Mouse (Mus musculus): Measurements from ENCODE around the gene Smim14. TPM values are rescaled to one million over a fixed set of nuclear protein-coding genes. Genes with fewer than 3 reads are reported as not detected.
"Not testable (repeated sequence)": the region's sequence is repeated elsewhere in the genome, so short reads cannot be mapped to it uniquely, and the experiment has no call there.

The Smim14 gene
- polyA plus RNA-seq, 1 experiment from 2014 or later = 141 TPM

GRCm38 (mm10) chr5:65482996-65483395 lies 54.0 kb downstream of the Smim14 start:
- no peak overlapping the region for H3K9ac ChIP-seq (ENCODE audit: low read length)
- H3K4me1 ChIP-seq (ENCODE audit: control insufficient read depth, insufficient read depth, low read length) = peaks cover 35% of the 10 kb centered on the region
- no peak overlapping the region for H3K4me2 ChIP-seq (ENCODE audit: low read depth, low read length)
- H3K4me3 ChIP-seq (ENCODE audit: low read length) = no peak overlapping the region
- no peaks in the 10 kb centered on the region for H3K9me3 ChIP-seq (replicated peaks; ENCODE audit: control insufficient read depth, low read length)
- H3K27ac ChIP-seq (ENCODE audit: low read length) = no peak overlapping the region
- H3K36me3 ChIP-seq (ENCODE audit: control insufficient read depth, insufficient read depth) = no peaks in the 10 kb centered on the region
- no peak for ATAC-seq (replicated peaks; ENCODE audit: extremely low read depth, insufficient read depth, low FRiP score)
- no peaks in the 10 kb centered on the region for H3K27me3 ChIP-seq (ENCODE audit: control insufficient read depth, insufficient read depth, low read length)
- 85% methylated on average over 4 of the region's 4 CpGs for WGBS

- H3K4me3 ChIP-seq (ENCODE audit: low read length) = no peak overlapping the region
- no peaks in the 10 kb centered on the region for H3K36me3 ChIP-seq (ENCODE audit: control insufficient read depth, insufficient read depth)
- H3K27ac ChIP-seq (ENCODE audit: low read length) = peak overlapping the region; percentile 90
- H3K9me3 ChIP-seq (replicated peaks; ENCODE audit: control insufficient read depth, low read length) = no peaks in the 10 kb centered on the region
- H3K4me2 ChIP-seq (ENCODE audit: low read depth, low read length) = peak overlapping the region; percentile 5; the same call in 1 of the 2 replicates
- peak; percentile 52 for ATAC-seq (replicated peaks; ENCODE audit: extremely low read depth, insufficient read depth, low FRiP score)
- WGBS = 18% methylated on average over 4 of the region's 4 CpGs
- H3K9ac ChIP-seq (ENCODE audit: low read length) = no peak overlapping the region
- H3K4me1 ChIP-seq (ENCODE audit: control insufficient read depth, insufficient read depth, low read length) = peaks cover 25% of the 10 kb centered on the region
- H3K27me3 ChIP-seq (ENCODE audit: control insufficient read depth, insufficient read depth, low read length) = no peaks in the 10 kb centered on the region
Observed at GRCm38 (mm10) chr5:65480511-65480910, 56.5 kb downstream of the Smim14 start.

DNA sequence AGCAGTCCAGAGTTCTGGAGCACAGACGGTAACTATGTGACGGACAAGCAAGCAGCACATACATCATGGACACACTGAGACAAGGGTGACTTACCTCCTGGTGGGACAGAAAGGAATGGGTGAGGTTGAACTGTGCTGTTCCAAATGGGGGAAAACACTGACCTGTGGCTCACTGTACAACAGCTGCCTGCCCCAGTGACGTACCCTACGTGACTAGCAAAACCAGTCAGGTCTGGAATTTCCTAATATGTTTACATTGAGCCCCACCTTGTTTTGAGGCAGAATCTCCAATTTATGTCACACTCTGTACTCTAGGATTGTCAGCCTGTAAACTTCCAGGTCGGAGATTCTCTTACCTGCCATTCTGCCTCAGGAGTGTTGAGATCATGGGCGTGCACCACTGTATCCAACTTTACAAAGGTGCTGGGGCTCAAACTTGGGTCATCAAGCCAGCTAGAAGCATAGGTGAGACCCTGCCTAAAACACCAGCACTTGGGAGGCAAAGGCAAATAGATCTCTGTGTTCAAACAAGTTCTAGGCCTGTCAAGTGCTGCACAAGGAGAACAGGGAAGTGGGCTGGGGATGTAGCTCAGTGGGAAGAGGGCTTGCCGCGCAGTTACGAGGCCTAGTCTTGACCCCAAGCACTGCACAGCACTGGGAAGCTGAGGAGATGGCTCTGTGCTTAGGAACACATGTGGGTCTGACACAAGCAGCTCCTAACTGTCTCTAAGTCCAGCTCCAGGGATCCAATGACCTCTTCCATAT lies 57.1 kb downstream of the Smim14 start:
- Histone ChIP-seq H3K27ac (ENCODE audit: low read length) (peak overlapping the region; percentile 90), H3K4me2 (ENCODE audit: low read depth, low read length) (no peak overlapping the region), H3K9ac (ENCODE audit: low read length) (no peak overlapping the region), H3K27me3 (ENCODE audit: control insufficient read depth, insufficient read depth, low read length) (no peaks in the 10 kb centered on the region), H3K36me3 (ENCODE audit: control insufficient read depth, insufficient read depth) (no peaks in the 10 kb centered on the region), H3K4me1 (ENCODE audit: control insufficient read depth, insufficient read depth, low read length) (peaks cover 25% of the 10 kb centered on the region), H3K4me3 (ENCODE audit: low read length) (no peak overlapping the region), H3K9me3 (replicated peaks; ENCODE audit: control insufficient read depth, low read length) (no peaks in the 10 kb centered on the region)
- WGBS = 89% methylated on average over 9 of the region's 9 CpGs
- ATAC-seq (replicated peaks; ENCODE audit: extremely low read depth, insufficient read depth, low FRiP score) = no peak

- Histone ChIP-seq H3K27ac (ENCODE audit: low read length) (no peak overlapping the region; the same call in 1 of the 2 replicates), H3K4me2 (ENCODE audit: low read depth, low read length) (no peak overlapping the region), H3K36me3 (ENCODE audit: control insufficient read depth, insufficient read depth) (no peaks in the 10 kb centered on the region), H3K4me1 (ENCODE audit: control insufficient read depth, insufficient read depth, low read length) (peaks cover 19% of the 10 kb centered on the region), H3K9me3 (replicated peaks; ENCODE audit: control insufficient read depth, low read length) (no peaks in the 10 kb centered on the region), H3K9ac (ENCODE audit: low read length) (no peak overlapping the region), H3K27me3 (ENCODE audit: control insufficient read depth, insufficient read depth, low read length) (no peaks in the 10 kb centered on the region), H3K4me3 (ENCODE audit: low read length) (no peak overlapping the region)
- 66% methylated on average over 4 of the region's 4 CpGs for WGBS
- ATAC-seq (replicated peaks; ENCODE audit: extremely low read depth, insufficient read depth, low FRiP score) = 0 out of 2 replicates have a peak, but pooled peaks have one; percentile 25
Observed at GRCm38 (mm10) chr5:65478224-65478623, 58.8 kb downstream of the Smim14 start.

DNA sequence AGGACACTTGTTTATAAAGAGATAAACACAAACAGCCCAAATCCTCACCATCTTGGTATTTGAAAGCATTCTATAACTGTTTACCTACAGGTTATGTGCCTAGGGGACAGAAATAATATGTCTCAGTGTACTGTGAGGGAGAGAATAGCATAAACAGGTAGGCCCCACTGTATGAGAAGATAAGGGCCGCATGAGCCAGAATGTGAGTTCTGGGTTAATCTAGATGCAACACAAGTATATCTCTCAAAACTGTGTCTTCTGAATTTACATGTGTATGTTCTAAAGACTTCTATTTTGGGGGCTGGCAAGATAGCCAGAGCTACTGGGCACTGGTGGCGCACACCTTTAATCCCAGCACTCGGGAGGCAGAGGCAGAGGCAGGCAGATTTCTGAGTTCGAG lies 60.2 kb downstream of the Smim14 start:
- not testable (repeated sequence) for H3K4me3 ChIP-seq (ENCODE audit: low read length); ATAC-seq (replicated peaks; ENCODE audit: extremely low read depth, insufficient read depth, low FRiP score); H3K9me3 ChIP-seq (replicated peaks; ENCODE audit: control insufficient read depth, low read length); H3K9ac ChIP-seq (ENCODE audit: low read length); H3K27ac ChIP-seq (ENCODE audit: low read length); H3K27me3 ChIP-seq (ENCODE audit: control insufficient read depth, insufficient read depth, low read length); H3K36me3 ChIP-seq (ENCODE audit: control insufficient read depth, insufficient read depth); H3K4me2 ChIP-seq (ENCODE audit: low read depth, low read length)
- 90% methylated on average over 4 of the region's 4 CpGs for WGBS
- peaks cover 19% of the 10 kb centered on the region for H3K4me1 ChIP-seq (ENCODE audit: control insufficient read depth, insufficient read depth, low read length)

DNA sequence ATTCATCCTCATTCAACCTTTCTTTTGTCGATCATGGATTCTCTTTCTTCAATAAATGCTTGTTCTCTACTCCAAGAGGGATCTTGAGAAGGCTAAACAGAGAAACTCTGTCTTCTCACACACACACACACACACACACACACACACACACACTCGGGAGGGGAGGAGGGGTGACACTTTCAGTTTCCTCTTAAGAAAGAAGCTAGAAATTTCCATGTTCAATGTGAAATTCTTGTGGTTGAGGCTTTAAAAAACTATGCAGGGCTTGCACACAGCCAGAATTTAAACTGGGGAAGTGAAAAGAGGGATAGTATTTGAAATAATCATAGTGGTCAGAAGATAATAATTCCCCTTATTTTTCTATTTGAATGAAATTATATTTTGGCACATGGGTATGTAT lies 61.2 kb downstream of the Smim14 start:
- H3K9me3 ChIP-seq (replicated peaks; ENCODE audit: control insufficient read depth, low read length) = no peaks in the 10 kb centered on the region
- H3K36me3 ChIP-seq (ENCODE audit: control insufficient read depth, insufficient read depth) = no peaks in the 10 kb centered on the region
- no peak overlapping the region for H3K9ac ChIP-seq (ENCODE audit: low read length)
- no peak overlapping the region for H3K27ac ChIP-seq (ENCODE audit: low read length)
- ATAC-seq (replicated peaks; ENCODE audit: extremely low read depth, insufficient read depth, low FRiP score) = no peak
- H3K4me1 ChIP-seq (ENCODE audit: control insufficient read depth, insufficient read depth, low read length) = peaks cover 11% of the 10 kb centered on the region
- H3K4me3 ChIP-seq (ENCODE audit: low read length) = no peak overlapping the region
- no peaks in the 10 kb centered on the region for H3K27me3 ChIP-seq (ENCODE audit: control insufficient read depth, insufficient read depth, low read length)
- WGBS = 74% methylated on average over 2 of the region's 2 CpGs
- H3K4me2 ChIP-seq (ENCODE audit: low read depth, low read length) = no peak overlapping the region

GRCm38 (mm10) chr5:65469766-65470165 lies 67.2 kb downstream of the Smim14 start:
- no peak overlapping the region for H3K27ac ChIP-seq (ENCODE audit: low read length)
- H3K4me2 ChIP-seq (ENCODE audit: low read depth, low read length) = no peak overlapping the region
- H3K4me3 ChIP-seq (ENCODE audit: low read length) = no peak overlapping the region
- H3K36me3 ChIP-seq (ENCODE audit: control insufficient read depth, insufficient read depth) = peaks cover 23% of the 10 kb centered on the region
- H3K4me1 ChIP-seq (ENCODE audit: control insufficient read depth, insufficient read depth, low read length) = no peaks in the 10 kb centered on the region
- H3K9me3 ChIP-seq (replicated peaks; ENCODE audit: control insufficient read depth, low read length) = peaks cover 3% of the 10 kb centered on the region; the same call in 1 of the 2 replicates
- no peaks in the 10 kb centered on the region for H3K27me3 ChIP-seq (ENCODE audit: control insufficient read depth, insufficient read depth, low read length)
- WGBS = 88% methylated on average over 6 of the region's 6 CpGs
- no peak for ATAC-seq (replicated peaks; ENCODE audit: extremely low read depth, insufficient read depth, low FRiP score)
- H3K9ac ChIP-seq (ENCODE audit: low read length) = no peak overlapping the region

DNA sequence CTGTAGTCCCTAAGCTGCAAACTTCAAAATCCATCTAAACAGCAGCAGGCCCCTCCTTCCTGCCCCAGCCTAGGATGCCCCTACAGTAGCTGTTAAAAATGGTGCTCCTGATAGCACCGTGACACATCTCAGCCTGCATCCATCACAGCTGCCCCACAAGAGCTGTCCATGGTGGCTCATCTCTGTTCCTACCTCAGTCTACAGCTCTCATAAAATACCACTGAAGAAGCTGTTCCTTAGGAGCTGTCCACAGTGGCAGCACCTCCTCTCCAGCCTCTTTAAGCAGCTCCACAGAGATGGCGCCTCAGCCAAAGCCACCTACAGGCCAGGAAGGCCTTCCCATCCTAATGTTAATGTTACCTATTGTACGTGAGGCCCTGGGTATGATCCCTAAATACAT lies 70.1 kb downstream of the Smim14 start:
- Histone ChIP-seq H3K4me3 (ENCODE audit: low read length) (no peak overlapping the region), H3K27ac (ENCODE audit: low read length) (no peak overlapping the region), H3K9me3 (replicated peaks; ENCODE audit: control insufficient read depth, low read length) (peaks cover 3% of the 10 kb centered on the region; the same call in 1 of the 2 replicates), H3K36me3 (ENCODE audit: control insufficient read depth, insufficient read depth) (peaks cover 27% of the 10 kb centered on the region), H3K4me1 (ENCODE audit: control insufficient read depth, insufficient read depth, low read length) (no peaks in the 10 kb centered on the region), H3K27me3 (ENCODE audit: control insufficient read depth, insufficient read depth, low read length) (no peaks in the 10 kb centered on the region), H3K4me2 (ENCODE audit: low read depth, low read length) (no peak overlapping the region), H3K9ac (ENCODE audit: low read length) (no peak overlapping the region)
- 52% methylated on average over 3 of the region's 3 CpGs for WGBS
- ATAC-seq (replicated peaks; ENCODE audit: extremely low read depth, insufficient read depth, low FRiP score) = no peak

DNA sequence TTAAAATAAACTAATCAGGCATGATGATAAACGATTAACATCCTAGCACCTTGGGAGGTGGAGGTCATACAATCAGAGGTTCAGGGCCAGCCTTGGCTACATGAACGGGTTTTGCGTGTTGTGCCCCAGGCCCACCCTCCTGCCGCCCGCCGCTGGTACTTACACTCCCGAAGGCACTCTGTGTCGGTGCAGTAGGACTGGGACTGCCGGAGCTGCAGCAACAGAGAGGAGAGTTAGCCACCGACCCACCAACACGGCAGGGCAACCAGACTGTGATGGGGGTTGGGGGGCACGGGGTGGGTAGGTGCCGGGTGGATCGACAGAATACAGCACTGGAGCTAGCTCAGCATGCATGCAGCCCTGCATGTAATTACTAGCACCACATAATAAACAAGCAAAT lies 76.6 kb downstream of the Smim14 start:
- Histone ChIP-seq H3K27ac (ENCODE audit: low read length) (peak overlapping the region; percentile 87), H3K4me3 (ENCODE audit: low read length) (no peak overlapping the region), H3K9ac (ENCODE audit: low read length) (no peak overlapping the region), H3K4me2 (ENCODE audit: low read depth, low read length) (no peak overlapping the region), H3K9me3 (replicated peaks; ENCODE audit: control insufficient read depth, low read length) (no peaks in the 10 kb centered on the region), H3K4me1 (ENCODE audit: control insufficient read depth, insufficient read depth, low read length) (peaks cover 40% of the 10 kb centered on the region), H3K36me3 (ENCODE audit: control insufficient read depth, insufficient read depth) (peaks cover 7% of the 10 kb centered on the region; the same call in 1 of the 2 replicates), H3K27me3 (ENCODE audit: control insufficient read depth, insufficient read depth, low read length) (no peaks in the 10 kb centered on the region)
- 91% methylated on average over 14 of the region's 14 CpGs for WGBS
- no peak for ATAC-seq (replicated peaks; ENCODE audit: extremely low read depth, insufficient read depth, low FRiP score)
